Mouse (Mus musculus) hindbrain, embryonic 14.5 days (tissue): ENCODE measurements at regions not wholly inside any gene's neighbourhood (a gene's known extent, or its start where the extent isn't known, plus 50 kb on each side); places are given as distances from the start of the nearest gene placed in this dataset.

ENCODE experiments used
- ATAC-seq: fragments of 200-750 bp; cut with Nextera tagmentation; 2 replicates; pipeline ENCODE4 v1.8.0; 2017; ENCODE audit warnings: moderate number of reproducible peaks, mild to moderate bottlenecking, moderate TSS enrichment, moderate library complexity; ENCODE audit not compliant: low FRiP score
- DNase-seq: peaks from one replicate; pipeline ENCODE4 v3.0.0-alpha.2; 2015; ENCODE audit warnings: low spot score
- H3K27ac ChIP-seq: fragments of 300-500 bp; sonication (generic); 2 replicates; pipeline ENCODE4 v1.5.1; 2014; ENCODE audit warnings: mild to moderate bottlenecking, moderate library complexity
- H3K27me3 ChIP-seq: fragments of 300-500 bp; sonication (generic); 2 replicates; pipeline ENCODE4 v1.6.1; 2014; ENCODE audit warnings: mild to moderate bottlenecking, low read length, mixed read lengths; ENCODE audit not compliant: control insufficient read depth, insufficient read depth
- H3K36me3 ChIP-seq: fragments of 300-500 bp; sonication (generic); replicated peaks from 2 replicates; pipeline ENCODE4 v1.6.1; 2014; ENCODE audit not compliant: control insufficient read depth, insufficient read depth
- H3K4me1 ChIP-seq: fragments of 300-500 bp; sonication (generic); replicated peaks from 2 replicates; pipeline ENCODE4 v1.6.1; 2014; ENCODE audit warnings: antibody characterized with exemption, low read length, mixed read lengths; ENCODE audit not compliant: control insufficient read depth, insufficient read depth
- H3K4me2 ChIP-seq: fragments of 300-500 bp; sonication (generic); replicated peaks from 2 replicates; pipeline ENCODE4 v1.6.1; 2014; ENCODE audit warnings: mild to moderate bottlenecking, moderate library complexity
- H3K4me3 ChIP-seq: fragments of 300-500 bp; sonication (generic); replicated peaks from 2 replicates; pipeline ENCODE4 v1.5.1; 2014; ENCODE audit warnings: mild to moderate bottlenecking, low read length
- H3K9ac ChIP-seq: fragments of 300-500 bp; sonication (generic); 2 replicates; pipeline ENCODE4 v1.6.1; 2014
- H3K9me3 ChIP-seq: fragments of 300-500 bp; sonication (generic); 2 replicates; pipeline ENCODE4 v1.6.1; 2016; ENCODE audit warnings: low read length; ENCODE audit not compliant: control insufficient read depth
- WGBS: fragments of 180-500 bp; shearing (Covaris S2); extraction: QIAGEN DNeasy Blood & Tissue Kit; methylation state at CpG from one replicate; pipeline ENCODE4 v1.1.7; 2014; 5-methylcytosine and 5-hydroxymethylcytosine counted together

- Histone ChIP-seq H3K9me3 (no peaks in the 10 kb centered on the region), H3K27me3 (no peaks in the 10 kb centered on the region), H3K4me3 (no peak overlapping the region), H3K36me3 (no peaks in the 10 kb centered on the region), H3K9ac (no peak overlapping the region), H3K4me1 (no peaks in the 10 kb centered on the region), H3K4me2 (no peak overlapping the region), H3K27ac (no peak overlapping the region)
- 19% methylated on average over 6 of the region's 6 CpGs for WGBS
- ATAC-seq (no peak), DNase-seq (peak; percentile 88)
Measured at GRCm38 (mm10) chr16:51315608-51316007, 715.4 kb upstream of the Cblb start.

DNA sequence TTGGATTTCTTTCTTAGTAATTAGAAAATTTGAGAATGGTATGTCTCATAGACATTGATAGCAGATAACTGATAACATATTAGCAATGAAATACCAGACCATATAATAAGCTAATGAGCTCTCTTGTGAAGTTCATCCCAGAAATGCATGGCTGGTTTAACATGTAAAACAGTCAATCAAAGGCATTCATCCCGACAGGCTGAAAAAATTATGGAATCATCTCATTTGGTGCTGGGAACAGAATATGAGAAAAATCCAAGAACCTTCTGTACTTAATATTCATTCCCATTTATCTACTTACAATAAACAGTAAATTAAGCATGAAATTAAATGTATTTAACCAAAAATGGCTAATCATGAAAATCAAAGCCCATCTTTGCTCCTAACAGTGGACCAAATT lies 698.8 kb upstream of the Cblb start:
- no peak overlapping the region for H3K4me2 ChIP-seq
- no peak overlapping the region for H3K4me3 ChIP-seq
- H3K27me3 ChIP-seq = no peaks in the 10 kb centered on the region
- no peaks in the 10 kb centered on the region for H3K4me1 ChIP-seq
- 74% methylated on average over 1 of the region's 1 CpGs for WGBS
- ATAC-seq = no peak
- H3K36me3 ChIP-seq = no peaks in the 10 kb centered on the region
- DNase-seq = no peak
- H3K27ac ChIP-seq = no peak overlapping the region
- no peak overlapping the region for H3K9ac ChIP-seq
- H3K9me3 ChIP-seq = no peaks in the 10 kb centered on the region

- ATAC-seq = 0 out of 2 replicates have a peak, but pooled peaks have one; percentile 31
Measured at GRCm38 (mm10) chr16:51334972-51335371, 696.1 kb upstream of the Cblb start.

DNA sequence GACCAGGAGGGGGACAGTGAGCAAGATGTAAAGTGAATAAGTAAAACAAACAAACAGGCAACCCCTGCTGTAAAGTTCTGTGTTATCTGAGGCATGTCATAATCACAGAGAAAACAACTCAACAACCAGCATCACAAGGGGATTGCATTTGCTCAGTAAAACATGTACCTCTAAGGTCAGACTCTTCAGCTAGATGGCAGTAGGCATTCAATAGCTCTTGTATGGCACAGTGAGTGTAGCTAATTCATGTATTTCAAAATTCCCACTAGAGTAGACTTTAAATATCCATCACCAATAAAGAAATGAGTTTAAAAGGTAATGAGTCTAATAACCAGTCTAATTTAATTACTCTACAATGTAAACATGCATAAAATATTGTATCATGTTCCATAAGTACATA lies 683.9 kb upstream of the Cblb start:
- H3K4me2 ChIP-seq = no peak overlapping the region
- H3K4me3 ChIP-seq = no peak overlapping the region
- no peaks in the 10 kb centered on the region for H3K9me3 ChIP-seq
- no peak for ATAC-seq
- no peaks in the 10 kb centered on the region for H3K27me3 ChIP-seq
- H3K4me1 ChIP-seq = no peaks in the 10 kb centered on the region
- DNase-seq = no peak
- H3K9ac ChIP-seq = no peak overlapping the region
- no peak overlapping the region for H3K27ac ChIP-seq
- no peaks in the 10 kb centered on the region for H3K36me3 ChIP-seq

More at GRCm38 (mm10) chr16:51334972-51335371, 696.1 kb upstream of the Cblb start:
- Histone ChIP-seq H3K4me1 (no peaks in the 10 kb centered on the region), H3K36me3 (no peaks in the 10 kb centered on the region), H3K9me3 (no peaks in the 10 kb centered on the region), H3K27ac (no peak overlapping the region), H3K27me3 (no peaks in the 10 kb centered on the region), H3K4me3 (no peak overlapping the region), H3K9ac (no peak overlapping the region), H3K4me2 (no peak overlapping the region)
- 71% methylated on average over 7 of the region's 7 CpGs for WGBS
- no peak for DNase-seq

GRCm38 (mm10) chr16:51352151-51352550 lies 678.9 kb upstream of the Cblb start:
- no peak for DNase-seq
- 69% methylated on average over 4 of the region's 4 CpGs for WGBS
- Histone ChIP-seq H3K36me3 (no peaks in the 10 kb centered on the region), H3K4me1 (no peaks in the 10 kb centered on the region), H3K4me3 (no peak overlapping the region), H3K27me3 (no peaks in the 10 kb centered on the region), H3K9ac (no peak overlapping the region), H3K9me3 (no peaks in the 10 kb centered on the region), H3K4me2 (no peak overlapping the region), H3K27ac (no peak overlapping the region)
- ATAC-seq = 0 out of 2 replicates have a peak, but pooled peaks have one; percentile 53

GRCm38 (mm10) chr16:51353791-51354190 lies 677.2 kb upstream of the Cblb start:
- no peak overlapping the region for H3K4me3 ChIP-seq
- ATAC-seq = no peak
- no peak for DNase-seq
- no peaks in the 10 kb centered on the region for H3K27me3 ChIP-seq
- no peak overlapping the region for H3K4me2 ChIP-seq
- H3K9ac ChIP-seq = no peak overlapping the region
- 75% methylated on average over 2 of the region's 2 CpGs for WGBS
- H3K9me3 ChIP-seq = no peaks in the 10 kb centered on the region
- H3K4me1 ChIP-seq = no peaks in the 10 kb centered on the region
- no peaks in the 10 kb centered on the region for H3K36me3 ChIP-seq
- H3K27ac ChIP-seq = no peak overlapping the region

DNA sequence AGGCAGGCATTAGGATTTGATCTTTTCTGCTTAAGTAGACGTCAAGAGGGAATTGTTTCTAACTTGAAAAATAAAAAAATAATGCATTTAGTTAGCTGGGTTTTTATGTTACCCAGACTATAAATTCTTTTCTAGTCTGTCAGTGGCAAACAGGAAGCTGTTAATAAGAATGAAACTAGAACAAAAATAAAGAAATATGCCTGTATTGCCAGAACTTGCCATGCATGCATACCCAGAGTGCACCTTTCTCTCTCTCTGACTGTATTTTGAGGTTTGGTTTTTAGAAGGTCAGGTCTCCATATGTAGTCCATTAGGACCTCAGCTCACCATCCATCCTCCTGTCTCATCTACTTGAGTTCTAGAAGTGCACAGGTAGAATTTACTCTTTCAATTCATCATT lies 661.0 kb upstream of the Cblb start:
- no peak overlapping the region for H3K4me3 ChIP-seq
- no peak overlapping the region for H3K9ac ChIP-seq
- no peaks in the 10 kb centered on the region for H3K27me3 ChIP-seq
- no peak for DNase-seq
- H3K4me2 ChIP-seq = no peak overlapping the region
- H3K4me1 ChIP-seq = no peaks in the 10 kb centered on the region
- no peak overlapping the region for H3K27ac ChIP-seq
- 76% methylated on average over 1 of the region's 1 CpGs for WGBS
- no peaks in the 10 kb centered on the region for H3K36me3 ChIP-seq
- no peak for ATAC-seq
- no peaks in the 10 kb centered on the region for H3K9me3 ChIP-seq

- ATAC-seq = no peak
- DNase-seq = no peak
Measured at GRCm38 (mm10) chr16:51386456-51386855, 644.6 kb upstream of the Cblb start.

GRCm38 (mm10) chr16:51387498-51387897 lies 643.5 kb upstream of the Cblb start:
- DNase-seq (no peak), ATAC-seq (no peak)
- no peak overlapping the region for H3K4me2 ChIP-seq
- no peaks in the 10 kb centered on the region for H3K9me3 ChIP-seq
- no peak overlapping the region for H3K4me3 ChIP-seq
- H3K27me3 ChIP-seq = no peaks in the 10 kb centered on the region
- H3K9ac ChIP-seq = no peak overlapping the region
- no peaks in the 10 kb centered on the region for H3K4me1 ChIP-seq
- 77% methylated on average over 1 of the region's 1 CpGs for WGBS
- no peak overlapping the region for H3K27ac ChIP-seq
- H3K36me3 ChIP-seq = no peaks in the 10 kb centered on the region

More at GRCm38 (mm10) chr16:51386456-51386855, 644.6 kb upstream of the Cblb start:
- Histone ChIP-seq H3K9ac (no peak overlapping the region), H3K4me1 (no peaks in the 10 kb centered on the region), H3K36me3 (no peaks in the 10 kb centered on the region), H3K27ac (no peak overlapping the region), H3K4me2 (no peak overlapping the region), H3K9me3 (no peaks in the 10 kb centered on the region), H3K4me3 (no peak overlapping the region), H3K27me3 (no peaks in the 10 kb centered on the region)
- WGBS = 19% methylated on average over 2 of the region's 2 CpGs

- Histone ChIP-seq H3K36me3 (no peaks in the 10 kb centered on the region), H3K27me3 (no peaks in the 10 kb centered on the region), H3K4me1 (no peaks in the 10 kb centered on the region), H3K27ac (no peak overlapping the region), H3K4me3 (no peak overlapping the region), H3K9me3 (no peaks in the 10 kb centered on the region), H3K4me2 (no peak overlapping the region), H3K9ac (no peak overlapping the region)
- WGBS = 85% methylated on average over 1 of the region's 1 CpGs
- DNase-seq (no peak), ATAC-seq (no peak)
Measured at GRCm38 (mm10) chr16:51393871-51394270, 637.2 kb upstream of the Cblb start.
